Mouse (Mus musculus) kidney, adult 9 months (tissue): ENCODE results near the gene Gm3526.
"Not testable (repeated sequence)": the region's sequence is repeated elsewhere in the genome, so short reads cannot be mapped to it uniquely, and the experiment has no call there.

Experiments used
- DNase-seq: peaks from one replicate; pipeline ENCODE4 v3.0.0; 2022

The Gm3526 gene

GRCm38 (mm10) chr14:5260480-5260879 lies at the start of gene Gm3526:
Gene Gm3526, minus strand, starts transcription at chr14:5260580.
- not testable (repeated sequence) for DNase-seq
